Mouse (Mus musculus) testis, adult 2 months (tissue): ENCODE measurements around the gene Ggnbp2. TPM values are rescaled to one million over a fixed set of nuclear protein-coding genes. Genes with fewer than 3 reads are reported as not detected.

Experiments used
- H3K27ac ChIP-seq: fragments of 200-500 bp; 2 replicates; pipeline ENCODE4 v1.5.1; 2012; ENCODE audit warnings: low read depth, low read length; ENCODE audit not compliant: control insufficient read depth, insufficient read depth
- H3K27me3 ChIP-seq: fragments of 200-500 bp; 2 replicates; pipeline ENCODE4 v1.6.1; 2012; ENCODE audit warnings: mild to moderate bottlenecking, low read length, moderate library complexity; ENCODE audit not compliant: control insufficient read depth, insufficient read depth
- H3K36me3 ChIP-seq: fragments of 200-500 bp; 2 replicates; pipeline ENCODE4 v1.6.1; 2012; ENCODE audit warnings: mild to moderate bottlenecking, low read length; ENCODE audit not compliant: control insufficient read depth, insufficient read depth
- H3K4me1 ChIP-seq: fragments of 200-500 bp; 2 replicates; pipeline ENCODE4 v1.6.1; 2012; ENCODE audit warnings: low read length; ENCODE audit not compliant: control insufficient read depth, insufficient read depth
- H3K4me3 ChIP-seq: fragments of 200-500 bp; 2 replicates; pipeline ENCODE4 v1.5.1; 2012; ENCODE audit warnings: low read depth, mild to moderate bottlenecking, low read length, moderate library complexity, mixed read lengths; ENCODE audit not compliant: control insufficient read depth
- CTCF ChIP-seq: fragments of 200-500 bp; IDR thresholded peaks from 2 replicates; pipeline ENCODE4 v1.5.1; 2012; ENCODE audit warnings: low read depth, mild to moderate bottlenecking, inconsistent platforms, low read length, moderate library complexity; ENCODE audit not compliant: control insufficient read depth, insufficient read depth, insufficient replicate concordance
- POLR2A ChIP-seq: fragments of 200-500 bp; IDR thresholded peaks from 2 replicates; pipeline ENCODE4 v1.6.1; 2012; ENCODE audit warnings: low read depth, mild to moderate bottlenecking, inconsistent platforms, low read length, moderate library complexity; ENCODE audit not compliant: control insufficient read depth
- polyA plus RNA-seq: library from polyadenylated mRNA; depleted of rRNA; stranded (reverse); fragments of >200 nt; gene quantifications from 2 replicates; pipeline ENCODE4 v1.2.3, GENCODE M21; 2012; rRNA removed

Ggnbp2 gene
- 274 and 308 TPM in 2 replicates for polyA plus RNA-seq

DNA sequence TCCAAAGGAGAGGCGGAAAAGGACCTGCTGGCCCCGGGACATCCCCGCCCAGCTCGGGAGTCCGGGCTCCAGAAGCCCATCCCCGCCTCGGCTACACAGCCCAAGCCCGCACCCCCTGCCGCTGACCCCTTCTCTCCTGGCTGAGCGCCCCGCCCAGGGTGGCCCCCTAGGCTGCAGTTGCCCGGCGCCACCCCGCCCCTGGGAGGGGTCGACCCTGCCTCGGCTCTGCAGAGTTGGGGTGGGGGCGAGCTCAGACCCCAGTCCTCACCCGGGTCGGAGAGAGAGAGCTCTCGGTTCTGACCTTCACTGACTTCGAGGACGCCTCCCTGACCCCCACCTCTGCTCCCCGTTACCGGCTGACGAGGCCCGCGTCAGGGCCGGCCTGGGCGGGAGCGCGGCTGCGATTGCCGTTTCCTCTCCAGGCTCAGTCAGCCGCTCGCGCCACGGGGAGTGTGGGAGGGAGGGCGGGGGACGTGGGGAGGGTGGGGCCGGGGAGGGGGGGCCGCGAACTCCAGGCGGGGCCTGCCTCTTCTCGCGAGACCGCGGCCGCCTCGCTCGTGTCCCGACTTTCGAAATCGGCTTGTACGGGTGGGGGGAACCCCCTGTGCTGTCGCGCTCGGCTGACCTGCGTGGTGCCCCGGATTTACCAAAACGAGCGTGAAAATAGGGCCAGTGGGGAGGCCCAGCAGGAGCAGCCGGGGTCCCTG is at the start of gene Ggnbp2:
TSS of gene Ggnbp2 (minus strand) at position 481 of the 707 bp plus-strand sequence.
- peak; percentile 94 for TF ChIP-seq POLR2A
- no peak for TF ChIP-seq CTCF
- H3K36me3 ChIP-seq, result no peaks in the 10 kb centered on the region; the same call in 1 of the 2 replicates
- H3K27me3 ChIP-seq, result no peaks in the 10 kb centered on the region
- peak within 1 kb of the TSS; percentile 100 for H3K4me3 ChIP-seq
- H3K4me1 ChIP-seq, result no peaks in the 10 kb centered on the region
- H3K27ac ChIP-seq, result peak within 1 kb of the TSS; percentile 100

DNA sequence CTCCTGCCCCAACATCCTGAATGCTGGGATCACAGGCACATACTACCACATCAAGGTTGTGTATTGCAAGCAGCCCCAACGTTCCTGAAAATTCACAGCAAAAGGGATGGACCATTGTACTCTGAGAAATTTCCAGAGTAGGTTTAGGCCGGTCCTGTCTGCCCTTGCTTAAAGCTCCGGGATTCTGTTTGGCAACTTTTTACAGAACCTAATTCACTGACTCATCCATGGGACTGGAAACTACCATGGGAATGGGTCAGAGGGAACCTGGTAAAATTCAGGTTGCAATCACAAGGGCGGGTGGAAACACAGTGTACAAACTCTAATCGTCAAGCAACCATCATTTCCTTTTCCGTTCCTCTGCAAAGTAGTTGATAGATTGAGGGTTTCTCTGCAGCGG is 49.3 kb upstream of the Ggnbp2 start:
- Histone ChIP-seq H3K27ac (no peak overlapping the region), H3K36me3 (no peaks in the 10 kb centered on the region), H3K4me3 (no peak overlapping the region), H3K4me1 (peaks cover 9% of the 10 kb centered on the region), H3K27me3 (no peaks in the 10 kb centered on the region)
- no peak for TF ChIP-seq POLR2A

DNA sequence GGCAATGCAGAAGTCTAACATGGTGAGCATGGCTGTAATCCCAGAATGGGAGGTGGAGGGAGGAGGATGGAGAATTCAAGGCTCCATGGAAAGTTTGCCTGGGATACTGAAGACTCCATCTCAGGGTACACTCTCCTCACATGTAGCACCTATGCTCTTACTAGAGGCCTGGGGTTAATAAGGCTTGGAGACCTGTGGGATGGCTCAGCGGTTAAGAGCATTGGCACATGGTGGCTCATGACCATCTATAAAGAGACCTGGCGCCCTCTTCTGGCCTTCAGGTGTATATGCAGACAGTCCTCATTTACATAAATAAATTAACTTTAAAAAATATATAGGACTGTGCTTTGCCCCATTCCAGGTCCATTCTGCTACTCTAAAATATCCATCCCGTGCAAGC is 48.7 kb upstream of the Ggnbp2 start:
- Histone ChIP-seq H3K27me3 (no peaks in the 10 kb centered on the region), H3K36me3 (no peaks in the 10 kb centered on the region), H3K4me3 (no peak overlapping the region), H3K27ac (no peak overlapping the region), H3K4me1 (peaks cover 9% of the 10 kb centered on the region)
- peak; percentile 42; the same call in 1 of the 2 replicates for TF ChIP-seq CTCF
- TF ChIP-seq POLR2A, result no peak

DNA sequence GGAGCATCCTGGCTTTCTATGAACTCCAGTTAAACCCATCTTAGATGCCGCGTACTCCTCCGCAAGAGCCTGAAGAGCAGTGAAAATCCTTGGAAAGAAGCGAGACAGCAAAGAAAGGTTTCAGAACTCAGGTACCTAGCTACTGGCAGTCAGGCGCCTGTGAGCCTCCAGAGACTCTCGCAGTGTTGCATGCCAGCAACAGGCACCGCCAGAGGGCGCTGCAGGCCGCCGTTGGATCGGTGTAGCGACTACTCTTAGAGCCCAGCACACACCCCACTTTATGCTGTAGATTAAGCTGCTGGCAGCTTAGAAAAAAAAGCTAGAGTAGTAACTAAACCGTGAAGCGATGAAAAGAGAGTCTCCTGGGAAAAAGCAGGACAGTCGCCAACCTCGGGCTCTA is 47.8 kb upstream of the Ggnbp2 start:
- peak; percentile 97 for TF ChIP-seq CTCF
- no peak for TF ChIP-seq POLR2A
- Histone ChIP-seq H3K27ac (no peak overlapping the region), H3K27me3 (no peaks in the 10 kb centered on the region), H3K4me3 (peak overlapping the region; percentile 46), H3K36me3 (no peaks in the 10 kb centered on the region), H3K4me1 (peaks cover 9% of the 10 kb centered on the region)

DNA sequence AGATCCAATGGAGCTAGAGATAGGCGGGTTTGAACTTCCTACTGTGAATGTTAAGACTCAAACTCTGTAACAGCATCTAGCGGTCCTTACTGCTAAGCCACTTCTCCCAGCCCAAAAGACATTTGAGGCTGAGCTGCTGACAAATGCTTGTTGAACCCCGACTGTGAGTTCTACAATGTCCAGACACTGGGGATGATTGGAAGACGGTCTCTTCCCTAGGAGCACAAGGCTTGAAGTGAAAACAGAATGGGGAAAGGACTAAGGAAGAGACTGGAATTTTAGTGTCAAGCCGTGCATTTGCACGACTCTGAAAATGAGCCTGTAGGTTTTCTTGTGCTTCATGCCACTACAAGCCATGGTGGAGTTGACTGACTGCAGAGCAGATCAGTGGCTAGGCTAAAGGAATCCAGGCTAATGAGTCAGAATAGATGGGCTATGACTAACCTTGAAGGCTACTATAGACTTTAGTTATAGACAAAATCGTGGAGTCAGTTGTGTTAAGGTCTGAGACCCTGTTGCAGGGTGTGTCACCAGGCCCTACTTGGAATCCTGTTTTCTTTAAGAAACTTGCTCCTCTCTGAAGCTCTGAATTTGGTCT is 46.2 kb upstream of the Ggnbp2 start:
- no peaks in the 10 kb centered on the region for H3K36me3 ChIP-seq
- H3K27ac ChIP-seq, result no peak overlapping the region
- H3K27me3 ChIP-seq, result no peaks in the 10 kb centered on the region
- TF ChIP-seq POLR2A, result no peak
- no peak for TF ChIP-seq CTCF
- peak overlapping the region; percentile 92 for H3K4me3 ChIP-seq
- peaks cover 9% of the 10 kb centered on the region for H3K4me1 ChIP-seq

DNA sequence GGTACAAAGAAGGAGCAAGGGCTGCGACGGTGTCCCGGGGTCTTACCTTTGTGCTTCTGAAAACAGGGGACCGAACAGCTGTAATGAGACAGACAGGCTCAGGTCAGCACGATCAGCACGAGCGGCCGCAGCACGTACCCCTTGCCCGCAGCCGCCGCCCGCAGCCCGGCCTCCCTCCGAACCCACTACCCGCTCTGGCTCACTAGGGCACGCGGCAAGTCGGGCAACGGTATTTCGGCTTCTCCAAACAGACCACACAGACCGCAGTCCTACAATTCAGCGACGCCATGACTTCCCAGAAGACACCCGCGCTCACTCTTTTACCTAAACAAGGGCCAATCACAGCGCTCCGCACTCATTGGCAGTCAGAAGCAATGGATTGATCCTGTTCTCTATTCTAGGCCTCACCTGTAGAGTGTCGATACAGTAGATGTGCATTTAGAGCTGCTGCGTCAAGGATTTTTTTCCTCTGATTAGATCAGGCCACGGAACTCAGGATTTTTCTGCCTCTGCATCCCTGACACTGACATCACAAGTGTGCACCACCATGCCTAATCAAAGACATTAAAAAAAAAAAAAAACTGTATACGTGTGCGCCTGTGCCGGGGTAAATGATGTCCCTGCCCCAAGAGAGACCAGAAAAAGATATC is 45.6 kb upstream of the Ggnbp2 start, which contains the start of gene Znhit3:
TSS of gene Znhit3 (minus strand) at position 314 of the 650 bp plus-strand sequence.
- peak within 1 kb of the TSS; percentile 67 for H3K27ac ChIP-seq
- H3K36me3 ChIP-seq, result no peaks in the 10 kb centered on the region
- H3K4me1 ChIP-seq, result peaks cover 9% of the 10 kb centered on the region
- no peak for TF ChIP-seq CTCF
- peak; percentile 68 for TF ChIP-seq POLR2A
- H3K4me3 ChIP-seq, result peak within 1 kb of the TSS; percentile 92
- no peaks in the 10 kb centered on the region for H3K27me3 ChIP-seq

DNA sequence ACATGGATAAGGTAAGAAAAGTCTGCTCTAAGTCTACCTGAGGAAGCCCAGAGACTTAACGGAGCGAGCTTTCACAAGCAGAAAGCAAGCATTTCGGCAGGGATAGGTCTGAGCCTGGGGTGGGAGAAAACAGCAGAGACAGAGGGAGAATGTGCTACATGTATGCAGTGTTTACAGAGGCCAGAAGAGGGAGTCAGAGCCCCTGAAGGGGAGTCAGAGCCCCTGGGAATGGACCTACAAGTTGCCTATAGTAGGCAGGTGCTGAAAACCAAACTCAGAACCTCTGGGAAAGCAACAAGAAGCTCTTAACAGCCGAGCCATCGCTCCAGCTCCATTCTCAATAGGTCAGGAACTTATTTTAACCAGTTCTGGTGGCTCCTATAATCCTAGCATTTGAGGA is 44.1 kb upstream of the Ggnbp2 start:
- no peaks in the 10 kb centered on the region for H3K36me3 ChIP-seq
- TF ChIP-seq POLR2A (no peak), CTCF (no peak)
- no peaks in the 10 kb centered on the region for H3K27me3 ChIP-seq
- peak overlapping the region; percentile 92 for H3K4me3 ChIP-seq
- peaks cover 9% of the 10 kb centered on the region for H3K4me1 ChIP-seq
- H3K27ac ChIP-seq, result no peak overlapping the region
